Mouse (Mus musculus) limb, embryonic 10.5 days (tissue): ENCODE data around the gene Nfkbie. TPM values are rescaled to one million over a fixed set of nuclear protein-coding genes. Genes with fewer than 3 reads are reported as not detected.
A peak's percentile ranks its signal among the peaks of the same experiment; 100 is the strongest.

Experiments
- DNase-seq: peaks from one replicate; pipeline ENCODE4 v3.0.0-alpha.2; 2017; ENCODE audit warnings: low spot score
- H3K27ac ChIP-seq: fragments of 300-500 bp; sonication (generic); 2 replicates; pipeline ENCODE4 v1.5.1; 2016; ENCODE audit warnings: mild to moderate bottlenecking
- H3K27me3 ChIP-seq: fragments of 300-500 bp; sonication (generic); 2 replicates; pipeline ENCODE4 v1.6.1; 2016; ENCODE audit warnings: low read depth, mild to moderate bottlenecking; ENCODE audit not compliant: poor library complexity, severe bottlenecking
- H3K36me3 ChIP-seq: fragments of 300-500 bp; sonication (generic); 2 replicates; pipeline ENCODE4 v1.6.1; 2016; ENCODE audit warnings: mild to moderate bottlenecking, moderate library complexity
- H3K4me1 ChIP-seq: fragments of 300-500 bp; sonication (generic); 2 replicates; pipeline ENCODE4 v1.6.1; 2016
- H3K4me3 ChIP-seq: fragments of 300-500 bp; sonication (generic); 2 replicates; pipeline ENCODE4 v1.5.1; 2016; ENCODE audit warnings: mild to moderate bottlenecking, moderate library complexity
- H3K9me3 ChIP-seq: fragments of 300-500 bp; sonication (generic); replicated peaks from 2 replicates; pipeline ENCODE4 v1.6.1; 2016; ENCODE audit warnings: mild to moderate bottlenecking
- WGBS: fragments of 180-500 bp; shearing (Covaris S2); methylation state at CpG from one replicate; pipeline ENCODE4 v1.1.7; 2016; 5-methylcytosine and 5-hydroxymethylcytosine counted together
- polyA plus RNA-seq: library from polyadenylated mRNA; unstranded; fragments of >200 nt; fragmentation: Nextera tagmentation; extraction: Ambion mirVana; gene quantifications from 2 replicates; pipeline ENCODE4 v1.2.1, GENCODE M21; 2016

Gene Nfkbie
- polyA plus RNA-seq, 1 experiment from 2014 or later = 5.2 TPM

- peaks cover 14% of the 10 kb centered on the region for H3K36me3 ChIP-seq
- peak overlapping the region; percentile 45 for H3K4me3 ChIP-seq
- peak overlapping the region; percentile 38; the same call in 1 of the 2 replicates for H3K27ac ChIP-seq
- H3K9me3 ChIP-seq = no peaks in the 10 kb centered on the region
- peak; percentile 56 for DNase-seq
- peaks cover 52% of the 10 kb centered on the region for H3K4me1 ChIP-seq
- H3K27me3 ChIP-seq = peaks cover 92% of the 10 kb centered on the region
- WGBS = 6% methylated on average over 74 of the region's 74 CpGs
Measured at GRCm38 (mm10) chr17:45545278-45545961, 10.1 kb upstream of the Nfkbie start.

GRCm38 (mm10) chr17:45546941-45547340, 8.6 kb upstream of the Nfkbie start:
- Histone ChIP-seq H3K27me3 (peaks cover 88% of the 10 kb centered on the region), H3K4me3 (no peak overlapping the region), H3K4me1 (peaks cover 55% of the 10 kb centered on the region), H3K27ac (no peak overlapping the region), H3K9me3 (no peaks in the 10 kb centered on the region), H3K36me3 (peaks cover 14% of the 10 kb centered on the region)
- no peak for DNase-seq
- WGBS = 61% methylated on average over 16 of the region's 16 CpGs

DNA sequence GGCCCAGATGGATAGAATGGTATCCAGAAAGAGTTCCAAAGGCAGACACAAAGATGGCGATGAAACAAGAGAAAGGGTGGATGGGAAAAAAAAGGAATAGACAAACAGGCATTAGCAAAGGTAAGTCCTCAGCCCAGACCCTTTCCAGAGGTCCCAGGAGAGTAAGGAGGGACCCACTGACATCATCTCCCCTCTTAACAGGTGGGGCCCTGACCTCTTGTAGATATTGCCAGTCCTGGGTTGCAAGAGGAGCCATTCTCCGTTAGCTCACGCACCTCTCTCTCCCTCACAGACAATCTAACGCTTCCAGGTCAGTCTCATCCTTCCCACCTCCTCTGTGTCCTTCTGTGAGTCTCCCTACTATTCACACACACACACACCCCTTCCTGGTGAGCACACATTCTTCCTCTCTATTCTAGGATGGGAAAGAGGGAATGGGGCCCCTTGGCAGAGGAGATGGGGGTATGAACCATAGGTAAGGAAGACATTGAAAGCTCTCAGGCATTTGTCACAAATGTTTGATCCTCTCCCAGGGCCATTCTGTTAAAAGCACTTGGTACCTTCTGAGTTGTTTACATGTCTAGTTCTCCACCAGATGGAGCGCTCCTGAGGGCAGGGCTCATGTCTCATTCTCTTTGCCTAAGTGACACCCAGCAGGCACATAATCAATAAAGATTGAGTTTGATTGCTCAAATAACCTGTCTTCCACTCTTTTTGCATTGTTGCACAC, 7.9 kb upstream of the Nfkbie start:
- H3K36me3 ChIP-seq = peaks cover 14% of the 10 kb centered on the region
- H3K9me3 ChIP-seq = no peaks in the 10 kb centered on the region
- 72% methylated on average over 5 of the region's 5 CpGs for WGBS
- H3K4me3 ChIP-seq = no peak overlapping the region
- H3K4me1 ChIP-seq = peaks cover 56% of the 10 kb centered on the region
- no peak for DNase-seq
- H3K27ac ChIP-seq = no peak overlapping the region
- H3K27me3 ChIP-seq = peaks cover 81% of the 10 kb centered on the region

DNA sequence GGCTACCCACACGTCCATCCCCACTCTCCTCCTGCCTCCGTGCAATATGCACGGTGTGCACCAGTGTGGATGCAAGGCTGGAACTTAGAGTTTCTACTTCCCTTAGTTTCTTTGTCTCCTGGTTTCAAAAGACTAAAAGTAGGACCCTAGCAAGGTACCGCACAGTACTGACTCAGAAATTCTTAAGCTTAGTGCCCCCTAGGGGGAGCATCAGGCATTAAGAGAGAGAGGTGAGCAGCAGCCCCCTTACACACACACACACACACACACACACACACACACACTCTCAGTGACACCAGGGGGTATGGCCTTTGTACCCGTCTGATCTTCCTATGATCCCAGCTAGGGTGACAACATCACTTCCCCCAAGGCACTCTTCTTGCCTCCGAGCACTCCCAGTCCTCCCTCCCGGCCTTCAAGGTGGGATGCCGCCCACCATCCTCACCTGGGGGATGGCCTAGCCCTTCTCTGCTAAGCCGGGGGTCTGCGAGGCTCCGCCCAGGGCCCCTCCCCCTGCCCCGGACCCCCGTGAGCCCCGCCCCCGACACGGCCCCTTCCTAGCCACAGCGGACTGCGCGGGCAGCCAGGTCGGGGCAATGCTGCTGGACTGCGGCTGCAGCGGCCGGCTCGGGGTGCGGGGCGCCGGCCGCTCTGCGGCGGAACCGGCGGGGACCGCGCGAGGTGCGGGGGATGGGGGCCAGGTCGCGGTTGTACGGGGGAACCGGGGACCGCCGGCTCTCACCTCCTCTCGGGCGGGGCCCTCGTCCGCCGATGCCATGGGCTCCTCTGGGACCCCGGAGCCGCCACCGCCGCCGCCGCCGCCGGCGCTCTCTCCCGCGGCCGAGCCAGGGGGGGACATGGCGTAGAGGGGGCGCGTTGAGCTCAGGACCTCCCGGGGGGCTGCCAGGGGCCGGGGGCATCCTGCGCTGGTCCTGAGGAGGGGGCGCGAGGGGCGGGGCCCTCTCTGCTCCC, 6.7 kb upstream of the Nfkbie start:
- Histone ChIP-seq H3K27ac (peak overlapping the region; percentile 98), H3K4me1 (peaks cover 54% of the 10 kb centered on the region), H3K36me3 (peaks cover 14% of the 10 kb centered on the region), H3K4me3 (peak overlapping the region; percentile 96), H3K9me3 (no peaks in the 10 kb centered on the region), H3K27me3 (peaks cover 80% of the 10 kb centered on the region)
- 3% methylated on average over 57 of the region's 68 CpGs for WGBS
- DNase-seq = peak; percentile 84

GRCm38 (mm10) chr17:45549617-45550181, 5.8 kb upstream of the Nfkbie start, which contains the start of gene Tmem151b:
Tmem151b (minus strand) TSS chr17:45549677.
- no peaks in the 10 kb centered on the region for H3K9me3 ChIP-seq
- under 1% methylated on average over 19 of the region's 29 CpGs for WGBS
- peaks cover 78% of the 10 kb centered on the region for H3K27me3 ChIP-seq

GRCm38 (mm10) chr17:45550253-45550652, 5.2 kb upstream of the Nfkbie start:
- no peaks in the 10 kb centered on the region for H3K9me3 ChIP-seq
- peak overlapping the region; percentile 96 for H3K4me3 ChIP-seq
- H3K27ac ChIP-seq = peak overlapping the region; percentile 98; the same call in 1 of the 2 replicates
- H3K27me3 ChIP-seq = peaks cover 73% of the 10 kb centered on the region
- H3K36me3 ChIP-seq = peaks cover 7% of the 10 kb centered on the region
- DNase-seq = peak; percentile 31
- peaks cover 45% of the 10 kb centered on the region for H3K4me1 ChIP-seq
- WGBS = 42% methylated on average over 5 of the region's 5 CpGs

More at GRCm38 (mm10) chr17:45549617-45550181, 5.8 kb upstream of the Nfkbie start, which contains the start of gene Tmem151b:
- DNase-seq = peak; percentile 83
- peak within 1 kb of the TSS; percentile 98 for H3K27ac ChIP-seq
- peaks cover 45% of the 10 kb centered on the region for H3K4me1 ChIP-seq
- H3K4me3 ChIP-seq = peak within 1 kb of the TSS; percentile 96
- peaks cover 10% of the 10 kb centered on the region for H3K36me3 ChIP-seq

- Histone ChIP-seq H3K27ac (no peak overlapping the region), H3K4me3 (no peak overlapping the region), H3K36me3 (peaks cover 7% of the 10 kb centered on the region), H3K4me1 (peaks cover 49% of the 10 kb centered on the region), H3K27me3 (peaks cover 70% of the 10 kb centered on the region), H3K9me3 (no peaks in the 10 kb centered on the region)
- 41% methylated on average over 7 of the region's 7 CpGs for WGBS
- no peak for DNase-seq
Measured at GRCm38 (mm10) chr17:45551249-45551796, 4.2 kb upstream of the Nfkbie start.

GRCm38 (mm10) chr17:45551816-45552451, 3.6 kb upstream of the Nfkbie start:
- Histone ChIP-seq H3K36me3 (peaks cover 1% of the 10 kb centered on the region), H3K27ac (no peak overlapping the region), H3K27me3 (peaks cover 70% of the 10 kb centered on the region), H3K4me3 (0 out of 2 replicates have a peak overlapping the region, but pooled peaks have one; percentile 1), H3K4me1 (peaks cover 52% of the 10 kb centered on the region), H3K9me3 (no peaks in the 10 kb centered on the region)
- peak; percentile 82 for DNase-seq
- WGBS = 6% methylated on average over 8 of the region's 8 CpGs

DNA sequence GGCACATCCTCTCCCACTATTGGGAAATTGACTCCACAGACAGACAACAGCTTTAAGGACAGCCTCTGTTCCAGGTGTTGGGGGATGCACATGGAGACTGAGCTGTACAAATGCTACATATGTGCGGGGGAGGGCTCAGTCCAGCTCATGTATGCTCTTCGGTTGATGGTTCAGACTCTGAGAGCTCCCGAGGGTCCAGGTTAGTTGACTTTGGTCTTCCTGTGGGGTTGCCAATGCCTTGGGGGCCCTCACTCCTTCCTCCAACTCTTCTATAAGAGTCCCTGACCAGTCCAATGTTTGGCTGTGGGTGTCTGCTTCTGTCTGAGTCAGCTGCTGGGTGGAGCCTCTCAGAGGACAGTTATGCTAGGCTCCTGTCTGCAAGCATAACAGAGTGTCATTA, 2.4 kb upstream of the Nfkbie start:
- no peaks in the 10 kb centered on the region for H3K36me3 ChIP-seq
- H3K4me1 ChIP-seq = peaks cover 61% of the 10 kb centered on the region
- no peak for DNase-seq
- no peak overlapping the region for H3K4me3 ChIP-seq
- H3K27me3 ChIP-seq = peaks cover 69% of the 10 kb centered on the region
- H3K27ac ChIP-seq = no peak overlapping the region
- no peaks in the 10 kb centered on the region for H3K9me3 ChIP-seq
- WGBS = 92% methylated on average over 3 of the region's 3 CpGs

DNA sequence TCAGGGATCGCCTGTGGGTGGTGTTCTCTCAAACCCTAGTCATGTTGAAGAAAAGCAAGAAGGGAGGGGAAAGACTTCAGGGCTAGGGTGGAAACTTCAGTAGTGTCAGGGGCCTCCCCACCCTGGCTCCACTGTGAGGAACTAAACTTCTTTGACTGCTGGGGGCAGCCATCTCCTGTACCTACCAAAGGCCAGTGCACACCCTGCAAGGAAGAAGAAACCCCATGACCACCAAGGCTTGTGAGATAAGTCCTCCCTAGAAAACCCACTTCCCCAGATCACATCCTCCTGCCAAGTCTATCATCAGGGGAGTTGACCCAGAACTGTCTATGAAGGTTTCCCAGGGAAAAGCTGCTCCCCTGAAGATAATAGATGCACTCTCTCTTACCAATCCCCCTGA, 1.1 kb upstream of the Nfkbie start:
- Histone ChIP-seq H3K4me1 (peaks cover 59% of the 10 kb centered on the region), H3K36me3 (no peaks in the 10 kb centered on the region), H3K27ac (no peak overlapping the region), H3K4me3 (no peak overlapping the region), H3K27me3 (peaks cover 58% of the 10 kb centered on the region), H3K9me3 (no peaks in the 10 kb centered on the region)
- no peak for DNase-seq
- 25% methylated on average over 1 of the region's 1 CpGs for WGBS

- Histone ChIP-seq H3K27me3 (peaks cover 47% of the 10 kb centered on the region), H3K36me3 (no peaks in the 10 kb centered on the region), H3K9me3 (no peaks in the 10 kb centered on the region), H3K27ac (peak overlapping the region; percentile 56; the same call in 1 of the 2 replicates), H3K4me1 (peaks cover 49% of the 10 kb centered on the region), H3K4me3 (peak overlapping the region; percentile 68)
- no peak for DNase-seq
- WGBS = 3% methylated on average over 14 of the region's 14 CpGs
Measured at GRCm38 (mm10) chr17:45556107-45556489, 595 bp downstream of the Nfkbie start.
